Mouse (Mus musculus): ENCODE data around the gene Rbmxl1.
"Not testable (repeated sequence)": the region's sequence is repeated elsewhere in the genome, so short reads cannot be mapped to it uniquely, and the experiment has no call there.

GRCm38 (mm10) chr8:78542670-78543069 lies 34.0 kb upstream of the Rbmxl1 start:
- TF ChIP-seq CTCF, EP300 (IDR thresholded peaks at IDR 0.05; ENCODE audit: low read depth): not testable (repeated sequence)

All from liver, postnatal 0 days (tissue).